Mouse (Mus musculus): ENCODE measurements at regions not wholly inside any gene's neighbourhood (a gene's known extent, or its start where the extent isn't known, plus 50 kb on each side); places are given as distances from the start of the nearest gene placed in this dataset.

DNA sequence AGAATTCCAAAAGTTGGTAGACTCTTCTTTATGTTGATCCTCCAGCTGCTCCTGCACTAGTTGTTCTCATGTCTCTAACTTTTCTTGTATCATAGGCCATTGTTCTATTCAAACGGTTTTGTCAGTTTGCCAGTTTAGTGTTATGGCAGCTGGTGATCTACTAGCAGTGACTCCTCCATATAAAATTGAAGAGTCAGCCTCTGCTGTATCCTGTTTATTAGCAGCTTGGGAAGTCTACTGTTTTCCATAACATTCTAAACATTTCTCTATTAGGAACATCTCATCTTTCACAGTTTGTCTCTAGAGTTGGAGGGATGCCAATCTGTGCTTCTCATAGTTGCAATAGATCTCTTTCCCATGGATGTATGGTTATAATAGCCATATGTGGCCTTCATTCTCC is 58.6 kb downstream of the Drd1 start:
- no peak for DNase-seq

DNA sequence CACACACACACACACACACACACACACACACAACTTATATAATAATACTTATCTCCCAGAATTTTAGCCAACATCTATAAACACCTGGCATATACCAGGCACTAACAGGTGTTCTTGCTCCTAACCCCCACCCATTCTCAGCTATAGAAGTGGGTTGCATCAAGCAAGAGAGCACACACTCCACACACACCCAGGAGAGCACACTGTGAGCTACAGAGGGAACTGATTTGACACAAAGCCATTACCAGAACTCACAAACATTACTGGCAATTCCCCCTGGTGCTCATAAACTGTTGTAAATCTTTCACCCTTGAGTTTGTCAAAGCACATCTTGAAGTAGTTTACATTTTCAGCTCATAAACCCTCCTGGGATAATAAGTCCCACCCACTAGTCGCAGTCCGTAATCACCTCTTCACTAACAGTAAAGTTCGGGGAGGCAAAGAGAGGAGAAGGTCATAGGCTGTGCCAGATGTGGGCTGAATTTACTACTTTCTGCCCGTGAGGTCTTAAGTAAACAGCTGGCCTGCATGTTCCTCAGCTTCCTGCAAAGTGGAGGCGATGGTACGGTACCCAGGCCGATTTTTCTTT is 62.5 kb downstream of the Drd1 start:
- no peak for DNase-seq

GRCm38 (mm10) chr13:53979226-53979625 is 76.3 kb downstream of the Drd1 start:
- no peak for DNase-seq

DNA sequence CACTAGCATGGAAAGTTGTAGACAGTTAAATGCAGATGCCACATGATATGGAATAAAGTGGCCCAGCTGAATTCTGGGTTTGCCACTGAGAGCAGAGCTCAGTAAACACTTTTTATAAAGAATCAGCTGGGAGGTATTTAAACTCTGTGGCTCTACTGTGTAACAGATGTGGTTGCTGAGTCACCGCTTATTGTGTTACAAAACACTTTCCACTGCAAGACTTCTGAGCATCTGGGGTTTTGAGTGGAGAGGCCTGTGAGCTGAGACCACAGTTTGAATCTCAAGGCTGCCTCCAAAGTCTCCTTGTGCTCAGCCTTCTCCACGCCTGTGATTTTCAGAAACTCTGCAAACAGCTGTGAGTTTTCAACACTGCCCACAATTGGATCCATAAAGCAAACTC is 86.1 kb downstream of the Drd1 start:
- DNase-seq = no peak

- DNase-seq = no peak
Observed at GRCm38 (mm10) chr13:53956167-53956566, 99.3 kb downstream of the Drd1 start.

- peak; percentile 33 for DNase-seq
Observed at GRCm38 (mm10) chr13:53948056-53948455, 107.4 kb downstream of the Drd1 start.

DNA sequence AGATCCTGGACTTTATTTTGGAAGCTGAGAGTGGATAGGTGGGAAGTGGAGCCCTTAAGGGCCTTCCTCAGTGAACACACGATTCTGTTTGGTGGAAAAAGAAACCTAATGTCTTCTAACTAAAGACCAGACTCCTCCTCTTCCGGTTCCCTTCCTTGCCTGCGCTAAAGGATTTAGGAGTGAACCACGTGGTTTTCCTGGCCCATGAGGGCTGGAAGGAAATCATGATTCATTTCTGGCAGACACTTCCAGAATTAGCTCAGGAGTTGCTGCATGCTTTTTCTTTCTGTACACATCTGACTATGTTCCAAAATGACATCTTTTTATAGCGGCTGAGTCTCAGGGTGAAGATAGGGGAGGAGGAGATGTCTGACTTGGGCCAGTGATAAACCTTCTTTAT is 109.8 kb downstream of the Drd1 start:
- peak; percentile 44 for DNase-seq

GRCm38 (mm10) chr13:53941005-53941747 is 114.3 kb downstream of the Drd1 start:
- DNase-seq = no peak

DNA sequence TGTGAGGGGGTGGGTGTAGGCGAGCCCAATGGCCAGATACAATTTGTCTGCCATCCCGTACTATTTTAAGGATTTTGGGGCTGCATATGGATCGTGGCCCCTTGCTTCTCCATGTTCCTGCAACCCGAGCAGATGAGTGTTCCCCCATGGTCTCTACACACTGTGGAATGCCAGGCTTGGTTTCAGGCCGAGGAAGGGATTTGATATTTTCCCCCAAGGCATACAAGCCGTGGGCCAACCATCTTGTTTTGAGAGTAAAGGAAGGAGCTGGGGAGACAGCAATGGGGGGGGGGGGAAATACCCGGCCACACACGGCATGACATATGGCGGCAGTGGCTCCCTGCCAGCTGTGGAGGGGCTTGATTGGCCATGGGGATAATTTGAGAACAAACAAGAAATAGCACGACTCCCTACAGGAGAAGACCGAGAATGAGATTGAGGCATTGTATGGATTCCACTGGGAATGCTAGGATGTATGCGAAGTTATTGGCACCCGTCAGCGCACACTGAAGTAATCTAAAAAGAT is 120.3 kb downstream of the Drd1 start:
- no peak for DNase-seq

DNA sequence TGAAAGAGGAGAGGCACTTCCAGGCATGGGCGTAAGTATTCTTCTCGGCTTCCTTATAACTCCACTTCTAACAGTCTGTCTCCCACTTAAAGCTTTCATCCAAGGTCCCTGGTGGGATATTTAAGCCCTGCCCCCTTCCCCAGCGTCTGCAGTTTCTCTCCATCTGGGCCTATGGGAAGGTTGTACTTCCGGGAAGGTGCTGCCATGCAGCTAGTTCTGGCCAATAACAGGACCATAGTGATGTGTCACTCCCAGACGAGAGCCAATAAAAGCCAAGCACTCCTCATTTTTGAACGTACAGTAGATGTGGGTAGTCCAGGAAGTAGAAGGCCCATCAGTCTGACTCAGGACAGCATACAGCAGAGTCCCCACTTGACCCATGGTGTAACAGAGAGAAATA is 121.0 kb downstream of the Drd1 start:
- no peak for DNase-seq

- no peak for DNase-seq
Observed at GRCm38 (mm10) chr13:53926128-53926527, 129.4 kb downstream of the Drd1 start.

DNA sequence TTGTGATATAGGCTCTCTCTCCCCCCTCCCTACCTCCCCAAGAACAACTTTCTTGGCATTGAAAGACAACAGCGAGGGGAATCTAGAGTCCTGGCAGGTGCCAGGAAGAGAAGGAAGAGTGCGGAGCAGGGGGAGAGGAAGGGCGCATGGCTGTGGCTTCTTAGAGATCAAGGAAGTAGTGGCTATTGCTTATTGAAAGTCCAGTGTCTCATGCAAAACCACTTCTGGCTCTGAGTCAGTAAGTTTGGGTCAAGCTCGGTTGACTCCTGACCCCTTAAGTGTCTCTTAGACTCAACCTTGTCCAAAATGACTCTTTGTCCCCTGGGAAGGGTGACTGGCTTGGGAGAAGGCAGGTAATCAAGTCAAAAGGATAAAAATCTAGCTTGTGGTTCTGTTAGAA is 131.1 kb downstream of the Drd1 start:
- no peak for DNase-seq

DNA sequence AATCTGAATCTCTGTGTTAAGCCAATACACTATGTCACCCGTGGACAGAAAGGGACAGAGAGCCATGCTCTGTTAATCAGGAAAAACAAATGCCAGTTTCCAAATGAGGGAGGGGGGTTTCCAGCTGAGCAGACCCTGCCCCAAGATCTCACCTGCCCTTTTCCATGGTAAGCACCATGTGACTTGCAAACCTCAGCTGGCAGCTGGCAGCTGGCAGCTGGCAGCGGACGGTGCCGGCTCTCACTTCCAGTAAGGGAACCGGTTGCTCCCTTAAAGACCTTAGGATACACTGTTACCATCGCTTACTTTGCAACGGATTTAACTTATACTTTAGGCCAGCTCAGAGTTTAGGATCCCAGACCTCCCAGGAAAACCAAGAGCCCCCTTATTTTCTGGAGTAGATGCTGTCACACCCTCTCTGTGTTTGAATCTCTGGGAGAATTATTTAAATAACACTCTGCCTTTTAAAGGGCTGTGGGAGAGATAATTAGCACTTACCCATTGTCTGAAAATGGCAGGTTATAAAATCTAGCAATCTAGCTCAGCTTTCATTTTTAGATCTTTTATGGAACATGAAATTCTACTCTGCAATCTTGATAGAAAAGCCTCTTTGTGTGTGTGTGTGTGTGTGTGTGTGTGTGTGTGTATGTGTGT is 131.7 kb downstream of the Drd1 start:
- no peak for DNase-seq

GRCm38 (mm10) chr13:53921796-53922195 is 133.7 kb downstream of the Drd1 start:
- DNase-seq = no peak

- DNase-seq = peak; percentile 13
Observed at GRCm38 (mm10) chr13:53919851-53920381, 135.6 kb downstream of the Drd1 start.

GRCm38 (mm10) chr13:53915456-53915855 is 140.0 kb downstream of the Drd1 start:
- no peak for DNase-seq

- DNase-seq = peak; percentile 29
Observed at GRCm38 (mm10) chr13:53914434-53914833, 141.1 kb downstream of the Drd1 start.

DNA sequence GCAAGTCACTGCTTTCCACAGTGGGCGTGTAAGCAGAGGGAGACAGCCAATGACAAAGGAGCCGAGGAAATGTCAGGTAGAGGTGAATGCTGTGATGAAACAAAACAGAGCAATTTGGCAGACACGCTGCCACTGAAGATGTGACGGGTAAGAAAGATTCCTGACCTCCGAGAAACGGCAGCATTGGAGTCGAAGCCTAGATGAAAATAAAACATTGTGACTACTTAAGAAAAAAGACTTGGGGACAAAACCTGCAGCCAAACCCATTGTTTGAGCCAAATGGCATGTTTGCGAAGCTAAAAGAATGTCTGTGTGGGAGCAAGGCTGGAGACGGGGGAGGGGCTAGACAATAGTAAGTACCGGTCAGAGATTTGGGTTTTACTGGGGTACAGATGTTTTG is 142.0 kb downstream of the Drd1 start:
- no peak for DNase-seq

DNA sequence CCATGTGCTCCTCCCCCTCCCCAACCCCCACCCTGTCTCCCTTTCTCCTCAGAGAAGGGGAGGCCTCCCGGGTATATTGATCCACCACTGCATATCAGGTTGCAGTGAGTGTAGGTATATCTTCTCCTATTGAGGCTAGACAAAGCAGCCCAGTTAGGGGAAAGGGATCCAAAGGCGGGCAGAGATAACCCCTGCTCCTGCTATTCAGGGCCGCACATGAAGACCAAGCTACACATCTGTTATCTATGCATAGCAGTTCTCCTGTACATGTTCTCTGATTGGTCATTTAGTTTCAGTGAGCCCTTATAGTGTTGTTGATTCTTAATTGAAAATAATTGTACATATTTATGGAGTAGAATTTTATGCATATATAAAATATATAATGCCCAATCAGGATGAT is 143.7 kb downstream of the Drd1 start:
- DNase-seq = no peak

GRCm38 (mm10) chr13:53911261-53911660 is 144.2 kb downstream of the Drd1 start:
- no peak for DNase-seq

- DNase-seq = no peak
Observed at GRCm38 (mm10) chr13:53910251-53910650, 145.3 kb downstream of the Drd1 start.

DNA sequence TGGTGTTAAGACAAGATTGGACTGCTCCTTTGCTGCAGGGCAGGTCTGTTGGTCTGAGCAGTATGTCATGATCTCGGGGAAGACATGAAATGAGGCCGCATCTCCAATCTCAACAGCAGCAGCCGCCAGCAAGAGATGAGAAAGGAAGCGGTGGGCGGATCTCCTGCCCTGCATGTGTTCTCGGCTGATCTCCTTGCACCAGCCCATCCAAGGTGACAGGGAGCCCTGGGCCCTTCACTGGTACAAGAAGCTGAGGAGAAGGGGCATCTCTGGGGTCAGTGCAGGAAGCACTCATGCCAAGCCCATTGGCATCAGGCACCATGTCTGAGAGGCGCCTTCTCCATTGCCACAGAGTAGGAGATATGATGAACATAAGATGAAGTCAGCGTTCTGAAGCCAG is 151.0 kb downstream of the Drd1 start:
- no peak for DNase-seq

GRCm38 (mm10) chr13:53903626-53904025 is 151.9 kb downstream of the Drd1 start:
- DNase-seq = no peak

GRCm38 (mm10) chr13:53902831-53903230 is 152.7 kb downstream of the Drd1 start:
- no peak for DNase-seq

All from kidney, postnatal 14 days (tissue).